ENCODE assay signal across 9 mouse cellular contexts in genomic region chr8:94205736-94206135, GRCm38 (mm10). TPM values are rescaled to one million over a fixed set of nuclear protein-coding genes. Genes with fewer than 3 reads are reported as not detected.
A peak's percentile ranks its signal among the peaks of the same experiment; 100 is the strongest.
DNase-seq lines count a peak whose midpoint lies in the region; ATAC-seq lines count a peak whose summit lies in the region.
"Had no signal": no experiment of that assay in that cellular context is flagged by ENCODE, and none has a peak within 500 bp of the region (broad histone marks: within the 10 kb centered on the region; RNA-seq: fewer than 3 reads in every experiment).

No protein-coding gene starts in this region.

- no peak for ATAC-seq in midbrain, embryonic 16.5 days
- 0 out of 2 replicates have a peak, but pooled peaks have one; percentile 9 for ATAC-seq in midbrain, embryonic 12.5 days (ENCODE audit: low FRiP score, low read depth)

- peak; percentile 81 for DNase-seq in midbrain, embryonic 10.5 days (ENCODE audit: low spot score)
- DNase-seq in adrenal gland, postnatal 25 days, result peak; percentile 70
- peak; percentile 82 for DNase-seq in embryo, embryonic 9.5 days (ENCODE audit: extremely low spot score)
- peak; percentile 79 to 88 for DNase-seq in heart, postnatal 10 days
- peak; percentile 77 for DNase-seq in left cerebral cortex, postnatal 4 days
- DNase-seq in spleen, postnatal 4 days (ENCODE audit: low spot score in 2 of 2), result peak; percentile 68 to 86

- no peaks in the 10 kb centered on the region for H3K27me3 ChIP-seq in midbrain, embryonic 10.5 days (ENCODE audit: low read depth, poor library complexity, severe bottlenecking)
- H3K27me3 ChIP-seq in midbrain, embryonic 16.5 days (ENCODE audit: control insufficient read depth, insufficient read depth, low read depth, low read length), result no peaks in the 10 kb centered on the region
- no peaks in the 10 kb centered on the region for H3K27me3 ChIP-seq in midbrain, embryonic 12.5 days

- no peak overlapping the region for H3K9ac ChIP-seq in midbrain, embryonic 16.5 days (ENCODE audit: low read depth, low read length)
- H3K9ac ChIP-seq in midbrain, embryonic 12.5 days (replicated peaks), result no peak overlapping the region

- intact Hi-C loops in heart, postnatal 10 days (cut with DNase I), result no loop called here
- intact Hi-C loops in left cerebral cortex, postnatal 4 days (cut with DNase I), result no loop called here

- H3K9me3 ChIP-seq in midbrain, embryonic 10.5 days (replicated peaks), result no peaks in the 10 kb centered on the region
- H3K9me3 ChIP-seq in midbrain, embryonic 16.5 days (replicated peaks; ENCODE audit: control insufficient read depth, low read length, poor library complexity, severe bottlenecking), result no peaks in the 10 kb centered on the region
- H3K9me3 ChIP-seq in midbrain, embryonic 12.5 days, result no peaks in the 10 kb centered on the region

- no peak overlapping the region for H3K4me3 ChIP-seq in midbrain, embryonic 10.5 days
- no peak overlapping the region for H3K4me3 ChIP-seq in midbrain, embryonic 16.5 days (ENCODE audit: low read depth, low read length)
- no peak overlapping the region for H3K4me3 ChIP-seq in midbrain, embryonic 12.5 days
- H3K4me3 ChIP-seq: myocyte had no signal

- no peak overlapping the region for H3K27ac ChIP-seq in midbrain, embryonic 10.5 days (replicated peaks)
- H3K27ac ChIP-seq in midbrain, embryonic 16.5 days (ENCODE audit: low read length), result no peak overlapping the region
- no peak overlapping the region for H3K27ac ChIP-seq in midbrain, embryonic 12.5 days (replicated peaks)

- 14% methylated on average over 5 of the region's 5 CpGs for WGBS in midbrain, embryonic 10.5 days
- 18% methylated on average over 5 of the region's 5 CpGs for WGBS in midbrain, embryonic 16.5 days
- 18% methylated on average over 5 of the region's 5 CpGs for WGBS in midbrain, embryonic 12.5 days

- H3K4me1 ChIP-seq in midbrain, embryonic 10.5 days, result no peaks in the 10 kb centered on the region
- H3K4me1 ChIP-seq in midbrain, embryonic 16.5 days (ENCODE audit: control insufficient read depth, insufficient read depth, low read length), result no peaks in the 10 kb centered on the region
- H3K4me1 ChIP-seq in midbrain, embryonic 12.5 days, result no peaks in the 10 kb centered on the region

- H3K4me2 ChIP-seq in midbrain, embryonic 16.5 days (ENCODE audit: low read length), result no peak overlapping the region
- H3K4me2 ChIP-seq in midbrain, embryonic 12.5 days (replicated peaks), result no peak overlapping the region

- no peaks in the 10 kb centered on the region for H3K36me3 ChIP-seq in midbrain, embryonic 10.5 days
- no peaks in the 10 kb centered on the region for H3K36me3 ChIP-seq in midbrain, embryonic 16.5 days (ENCODE audit: control insufficient read depth, insufficient read depth, low read length)
- no peaks in the 10 kb centered on the region for H3K36me3 ChIP-seq in midbrain, embryonic 12.5 days

RNA-seq across cellular contexts. Expression of gene Nup93, which starts 8.6 kb away (rescaled TPM):
- polyA plus RNA-seq in midbrain, embryonic 10.5 days (2016; fragmentation: Nextera tagmentation; extraction: Ambion mirVana), result 133 and 142 TPM in 2 replicates
- polyA plus RNA-seq in midbrain, embryonic 16.5 days (2015; fragmentation: Nextera tagmentation; extraction: Ambion mirVana), result 58.6 and 59.1 TPM in 2 replicates
- 16.1 and 21.9 TPM in 2 replicates for total RNA-seq in adrenal gland, postnatal 25 days (2021)
- total RNA-seq in heart, postnatal 10 days (2021), result 10 to 100 TPM; 27.6 to 28.3 TPM
- 10 to 100 TPM; 51.0 to 52.1 TPM for total RNA-seq in left cerebral cortex, postnatal 4 days (2021)
- 96.7 and 98.4 TPM in 2 replicates for polyA plus RNA-seq in midbrain, embryonic 12.5 days (2016; fragmentation: Nextera tagmentation; extraction: Ambion mirVana)

RNA-seq across cellular contexts. Expression of gene Mt1, which starts 26.9 kb away (rescaled TPM):
- polyA plus RNA-seq in midbrain, embryonic 10.5 days (2016; fragmentation: Nextera tagmentation; extraction: Ambion mirVana), result 131 and 201 TPM in 2 replicates
- polyA plus RNA-seq in midbrain, embryonic 16.5 days (2015; fragmentation: Nextera tagmentation; extraction: Ambion mirVana), result 51.8 and 86.0 TPM in 2 replicates
- 182 and 239 TPM in 2 replicates for total RNA-seq in adrenal gland, postnatal 25 days (2021)
- 100 to 1,000 TPM; 104 to 394 TPM for total RNA-seq in heart, postnatal 10 days (2021)
- 10 to 100 TPM; 40.5 to 51.0 TPM for total RNA-seq in left cerebral cortex, postnatal 4 days (2021)
- 31.1 and 38.8 TPM in 2 replicates for polyA plus RNA-seq in midbrain, embryonic 12.5 days (2016; fragmentation: Nextera tagmentation; extraction: Ambion mirVana)

RNA-seq across cellular contexts. Expression of gene Mt2, which starts 33.3 kb away (rescaled TPM):
- 32.3 and 55.8 TPM in 2 replicates for polyA plus RNA-seq in midbrain, embryonic 10.5 days (2016; fragmentation: Nextera tagmentation; extraction: Ambion mirVana)
- 11.5 and 17.9 TPM in 2 replicates for polyA plus RNA-seq in midbrain, embryonic 16.5 days (2015; fragmentation: Nextera tagmentation; extraction: Ambion mirVana)
- total RNA-seq in adrenal gland, postnatal 25 days (2021), result 81.5 and 159 TPM in 2 replicates
- 10 to 100 TPM in 1 of 2 experiments, 1 to 10 TPM in 1; 9.4 to 87.4 TPM for total RNA-seq in heart, postnatal 10 days (2021)
- 10 to 100 TPM; 48.9 to 50.5 TPM for total RNA-seq in left cerebral cortex, postnatal 4 days (2021)
- 12.9 and 13.1 TPM in 2 replicates for polyA plus RNA-seq in midbrain, embryonic 12.5 days (2016; fragmentation: Nextera tagmentation; extraction: Ambion mirVana)

RNA-seq across cellular contexts. Expression of gene Mt3, which starts 53.3 kb away (rescaled TPM):
- polyA plus RNA-seq in midbrain, embryonic 10.5 days (2016; fragmentation: Nextera tagmentation; extraction: Ambion mirVana), result 6.8 and 7.5 TPM in 2 replicates
- 141 and 227 TPM in 2 replicates for polyA plus RNA-seq in midbrain, embryonic 16.5 days (2015; fragmentation: Nextera tagmentation; extraction: Ambion mirVana)
- 6.4 and 8.0 TPM in 2 replicates for total RNA-seq in adrenal gland, postnatal 25 days (2021)
- total RNA-seq in heart, postnatal 10 days (2021), result 10 to 100 TPM; 12.5 to 14.5 TPM
- 100 to 1,000 TPM; 204 to 210 TPM for total RNA-seq in left cerebral cortex, postnatal 4 days (2021)
- polyA plus RNA-seq in midbrain, embryonic 12.5 days (2016; fragmentation: Nextera tagmentation; extraction: Ambion mirVana), result 16.9 and 23.8 TPM in 2 replicates
